Mouse (Mus musculus) liver, adult 2 months (tissue): ENCODE measurements at regions not wholly inside any gene's neighbourhood (a gene's known extent, or its start where the extent isn't known, plus 50 kb on each side); places are given as distances from the start of the nearest gene placed in this dataset.

Source experiments
- CTCF ChIP-seq: fragments of 200-500 bp; IDR thresholded peaks from 2 replicates; pipeline ENCODE4 v1.5.1; 2011; ENCODE audit warnings: low read depth, low read length, control low read depth
- POLR2A ChIP-seq: fragments of 200-500 bp; IDR thresholded peaks from 2 replicates; pipeline ENCODE4 v1.6.1; 2011; ENCODE audit warnings: low read length, control low read depth; ENCODE audit not compliant: insufficient read depth; ENCODE audit errors: extremely low read depth

GRCm38 (mm10) chr17:84047520-84047919 lies 140.2 kb downstream of the Zfp36l2 start:
- TF ChIP-seq CTCF: peak; percentile 17; the same call in 1 of the 2 replicates
- no peak for TF ChIP-seq POLR2A
